Mouse (Mus musculus) T-cell, adult 2 months (primary cell): Measurements from ENCODE around the gene Zgpat.

Source experiments
- DNase-seq: peaks from one replicate; pipeline ENCODE4 v3.0.0; 2022; ENCODE audit warnings: low spot score

The Zgpat gene

DNA sequence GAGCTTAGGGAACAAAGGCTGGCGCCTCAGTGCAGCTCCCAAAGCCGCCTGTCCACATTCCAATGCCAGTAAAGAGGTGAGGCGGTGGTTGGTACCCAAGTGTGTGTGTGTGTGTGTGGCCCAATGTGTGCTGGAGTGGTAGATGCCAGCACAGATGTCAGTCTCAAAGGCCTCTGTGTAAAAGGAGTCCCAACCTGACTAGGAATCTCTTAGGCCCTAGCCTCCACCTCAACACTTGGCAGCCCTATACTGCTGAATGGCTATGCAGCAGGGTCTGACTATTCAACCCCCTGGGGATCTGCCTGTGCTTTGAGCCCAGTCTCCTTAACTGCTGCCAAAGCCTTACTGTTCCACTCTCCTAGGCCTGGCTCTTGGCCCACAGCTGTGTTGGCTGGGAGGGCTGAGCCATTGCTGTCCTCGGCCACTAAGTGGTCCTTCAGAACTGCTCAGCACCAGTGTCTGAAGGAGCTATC is 20.2 kb downstream of the Zgpat start:
- DNase-seq: no peak

DNA sequence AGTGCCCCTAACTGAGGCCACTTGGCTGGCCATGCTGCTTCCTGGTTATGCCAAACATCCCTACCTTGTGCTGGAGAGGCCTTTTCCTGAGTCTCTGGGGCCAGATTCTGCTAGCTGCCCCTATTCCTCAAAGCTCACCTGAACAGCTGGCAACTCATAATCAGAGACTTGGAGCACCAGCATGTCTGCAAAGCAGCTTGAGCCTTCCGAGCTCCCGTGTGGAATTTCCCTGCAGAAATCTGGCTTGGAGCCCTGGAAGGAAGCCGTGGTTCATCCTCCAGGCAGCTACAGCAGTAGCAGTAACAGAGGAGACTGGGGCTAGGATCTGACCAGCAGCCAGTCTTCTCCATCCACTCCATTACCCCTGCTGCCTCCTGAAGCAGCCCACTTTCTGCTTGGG is 21.2 kb downstream of the Zgpat start:
- DNase-seq: no peak

DNA sequence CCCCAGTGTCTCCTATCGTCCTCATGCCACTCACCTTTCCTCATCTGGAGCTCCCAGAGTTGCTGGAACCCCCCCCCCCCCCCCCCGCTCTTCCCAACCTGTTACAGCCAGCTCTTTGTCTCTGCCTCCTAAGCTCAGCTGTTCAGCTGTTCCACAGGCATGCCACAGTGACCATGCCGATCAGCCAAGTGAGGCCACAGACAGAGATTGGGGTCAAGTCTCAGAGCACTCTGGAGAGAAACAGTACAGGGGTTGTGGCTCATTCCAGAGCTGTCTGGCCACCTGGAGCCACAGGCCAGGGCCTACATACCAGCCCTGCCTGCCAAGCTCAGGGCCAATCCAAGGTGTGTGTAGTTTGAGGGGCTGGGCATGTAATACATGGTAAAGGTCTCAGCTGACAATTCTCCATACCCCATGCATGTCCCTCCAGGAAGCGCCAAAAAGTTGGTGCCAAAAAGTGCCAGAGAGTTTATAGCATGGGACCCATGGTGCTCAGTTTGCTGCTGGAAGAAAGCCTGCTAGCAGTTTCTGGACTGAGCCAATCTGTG is 22.0 kb downstream of the Zgpat start:
- DNase-seq: no peak

DNA sequence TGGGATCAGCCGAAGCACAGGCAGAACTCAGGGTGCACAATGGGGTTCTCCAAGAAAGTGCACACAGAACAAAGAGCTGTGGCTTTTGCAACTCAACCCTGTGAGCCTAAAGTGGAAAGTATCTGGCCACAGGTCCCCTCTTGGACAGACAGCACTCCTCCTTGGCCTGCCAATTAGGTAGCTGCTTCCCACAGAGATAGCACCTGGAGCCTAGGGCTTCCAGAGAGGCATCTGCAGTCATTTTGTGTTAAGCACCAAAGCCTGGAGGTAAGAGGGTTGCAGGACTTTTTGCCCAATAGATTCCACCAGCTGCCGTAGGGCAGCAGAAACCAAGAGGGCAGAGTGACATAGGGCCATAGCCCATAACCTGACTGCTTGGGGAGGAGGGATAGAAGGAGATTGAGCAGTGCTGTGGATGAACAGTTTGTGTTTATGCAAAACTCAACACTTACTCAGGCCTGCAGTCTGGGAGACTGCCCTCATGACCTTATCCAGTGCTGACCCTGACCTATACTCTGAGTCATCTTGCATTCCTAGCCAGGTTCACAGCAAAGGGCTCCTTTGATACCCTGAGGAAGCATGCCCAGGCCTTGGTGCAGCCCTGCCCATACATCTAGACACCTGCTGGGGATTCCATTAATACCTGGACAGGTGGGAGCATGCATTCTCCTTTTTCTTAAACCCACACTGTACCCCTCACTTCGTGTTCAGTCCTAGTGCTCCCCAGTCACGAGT is 25.6 kb downstream of the Zgpat start:
- DNase-seq: no peak

DNA sequence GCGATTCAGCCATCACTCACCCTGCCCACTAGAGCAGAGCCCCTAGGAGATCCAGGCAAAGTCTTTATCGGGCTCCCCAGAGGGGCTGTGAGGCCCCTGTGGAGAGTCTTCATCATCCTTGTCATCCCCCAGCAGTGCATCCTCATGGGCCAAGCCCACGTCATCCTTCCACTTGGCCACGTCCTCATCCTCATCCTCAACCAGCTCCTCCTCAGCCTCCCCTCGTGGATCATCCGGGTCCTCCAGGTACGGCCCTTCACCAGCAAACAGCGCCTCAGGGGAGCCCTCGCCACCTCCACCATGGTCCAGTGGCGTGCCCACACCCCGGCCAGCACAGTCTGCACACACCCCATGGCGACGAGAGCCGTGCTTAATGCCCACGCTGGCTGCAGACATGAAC is 26.3 kb downstream of the Zgpat start:
- no peak for DNase-seq

GRCm38 (mm10) chr2:181391541-181391940 is 26.8 kb downstream of the Zgpat start:
- DNase-seq: no peak

DNA sequence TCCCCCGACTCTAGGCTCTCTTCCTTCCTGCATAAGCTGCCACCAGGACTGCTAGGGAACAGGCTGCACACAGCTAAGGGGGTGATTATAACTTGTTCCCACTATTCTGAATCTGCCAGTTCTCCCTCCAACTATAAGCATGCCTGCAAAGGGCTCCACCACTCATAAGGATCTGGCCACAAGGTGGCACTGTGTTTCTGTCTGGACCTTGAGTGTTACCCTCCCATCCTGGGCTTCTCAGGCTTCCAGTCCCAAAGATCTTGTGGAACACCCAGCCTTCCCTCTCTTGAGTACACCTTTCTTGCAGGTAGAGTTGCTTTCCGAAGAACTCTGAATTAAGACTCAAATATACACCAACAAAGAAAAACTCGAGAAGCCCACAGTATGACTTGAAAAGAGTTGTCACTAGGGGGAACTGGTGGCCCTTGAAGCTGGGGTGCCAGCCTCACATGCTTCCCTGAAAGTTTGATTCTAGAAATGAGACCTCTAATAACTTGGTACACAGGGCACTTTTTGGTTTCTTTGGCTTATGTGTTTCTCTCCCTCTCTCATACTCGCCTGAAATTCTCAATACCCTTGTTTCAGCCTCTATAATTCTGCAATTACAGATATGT is 28.0 kb downstream of the Zgpat start:
- DNase-seq: peak; percentile 68

- DNase-seq: no peak
Measured at GRCm38 (mm10) chr2:181394086-181394485, 29.4 kb downstream of the Zgpat start.

DNA sequence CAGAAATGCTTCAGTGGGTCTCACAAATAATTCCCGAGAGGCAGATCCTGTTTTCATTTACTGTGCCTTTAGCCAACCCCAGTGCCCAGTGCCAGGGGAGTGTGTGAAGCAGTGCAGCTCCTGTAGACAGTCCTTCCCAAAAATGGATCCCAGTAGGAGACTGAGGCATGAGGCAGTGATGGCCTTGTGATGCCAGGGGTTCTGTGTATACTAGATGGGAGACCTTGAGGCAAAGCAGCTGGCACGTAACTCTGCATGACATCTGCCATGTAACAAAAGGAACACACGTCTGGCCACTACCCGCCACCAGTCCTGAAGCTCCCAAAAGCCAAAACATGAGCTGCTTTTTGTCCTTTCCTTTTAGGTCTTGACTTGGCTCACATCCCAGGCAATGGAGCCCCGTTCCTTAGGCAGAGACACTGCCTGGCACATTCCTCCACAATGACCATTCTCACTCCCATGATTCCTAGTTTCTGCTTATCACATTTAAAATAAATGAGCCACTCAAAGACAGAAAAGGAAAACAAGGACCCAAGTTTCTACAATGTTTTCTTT is 32.6 kb downstream of the Zgpat start:
- no peak for DNase-seq

DNA sequence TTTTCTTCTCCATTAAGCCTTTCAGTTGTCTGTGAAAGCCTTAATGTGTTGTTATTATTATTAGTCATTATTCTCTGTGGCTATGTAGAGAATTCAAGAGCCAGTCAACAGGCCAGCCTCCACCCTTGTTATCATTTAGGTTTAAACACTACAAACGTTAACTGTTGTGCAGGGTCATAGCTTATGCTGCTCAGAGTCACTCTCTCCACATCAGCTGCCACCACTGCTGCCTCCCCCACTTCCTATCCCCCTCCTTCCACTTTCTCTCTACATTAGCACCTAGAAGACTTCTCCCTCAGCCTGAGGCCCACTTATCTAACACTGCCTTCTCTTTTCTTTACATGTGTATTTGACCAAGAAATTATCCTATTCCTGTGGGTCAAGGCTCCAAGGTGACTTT is 36.8 kb downstream of the Zgpat start:
- DNase-seq: no peak

DNA sequence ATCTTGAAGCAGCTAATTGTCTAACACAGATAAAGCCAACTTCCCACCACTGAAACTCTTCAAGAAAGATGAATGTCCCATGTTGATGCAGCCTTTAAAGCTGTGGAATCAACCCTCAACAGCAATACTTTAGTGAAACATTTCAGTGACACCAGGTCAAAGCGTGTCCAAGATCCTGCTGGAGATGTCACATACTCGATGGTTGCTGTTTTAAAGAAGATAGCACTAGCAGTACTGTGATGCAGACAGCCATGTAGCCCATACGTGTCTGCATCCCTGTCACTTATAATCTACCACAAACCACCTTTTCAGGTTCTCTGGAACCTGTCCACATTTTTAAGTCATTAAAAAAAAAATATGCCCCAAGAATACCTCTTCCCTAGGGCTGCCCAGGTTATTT is 39.0 kb downstream of the Zgpat start:
- no peak for DNase-seq

- DNase-seq: no peak
Measured at GRCm38 (mm10) chr2:181409643-181410042, 44.9 kb downstream of the Zgpat start.

GRCm38 (mm10) chr2:181410760-181411473 is 46.2 kb downstream of the Zgpat start:
- peak; percentile 24 for DNase-seq

- DNase-seq: no peak
Measured at GRCm38 (mm10) chr2:181413141-181413540, 48.4 kb downstream of the Zgpat start.

- DNase-seq: no peak
Measured at GRCm38 (mm10) chr2:181415945-181416344, 51.2 kb downstream of the Zgpat start.

DNA sequence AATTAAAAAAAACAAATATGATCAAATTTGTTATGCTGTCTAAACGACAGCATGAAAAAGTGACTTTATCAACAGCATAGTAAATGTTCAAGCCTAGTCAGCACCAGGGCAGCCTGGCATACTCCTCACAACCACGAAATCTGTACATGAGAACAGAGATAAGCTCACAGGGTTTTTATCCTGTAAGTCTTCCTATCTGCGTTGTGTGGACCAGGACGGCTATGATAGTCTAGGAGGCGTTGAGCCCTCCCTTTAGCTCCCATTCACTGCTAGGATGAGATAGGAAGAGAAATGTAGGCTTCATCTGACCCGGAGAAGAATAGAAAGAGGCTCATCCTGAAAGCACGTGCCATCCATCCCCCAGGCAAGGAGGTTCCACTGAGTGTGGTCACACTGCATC is 54.6 kb downstream of the Zgpat start:
- DNase-seq: no peak

DNA sequence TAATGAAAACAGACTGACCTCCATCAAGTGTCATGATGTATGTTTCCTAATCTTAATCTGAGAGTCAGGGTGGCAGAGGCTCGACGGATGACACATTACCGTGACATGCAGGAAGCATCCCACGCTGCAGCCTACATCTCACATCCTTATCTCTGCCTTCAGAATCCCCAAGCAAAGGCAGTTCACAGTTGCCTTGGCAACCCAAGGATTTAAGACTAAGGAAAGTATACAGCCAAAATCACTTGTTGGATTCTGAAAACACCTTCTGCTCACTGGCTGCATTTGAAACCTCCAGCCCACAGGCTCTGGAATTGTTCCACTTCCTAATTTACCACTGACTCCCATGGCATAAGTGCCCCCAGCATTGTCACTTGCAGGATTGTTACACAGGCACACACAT is 55.7 kb downstream of the Zgpat start:
- DNase-seq: no peak

DNA sequence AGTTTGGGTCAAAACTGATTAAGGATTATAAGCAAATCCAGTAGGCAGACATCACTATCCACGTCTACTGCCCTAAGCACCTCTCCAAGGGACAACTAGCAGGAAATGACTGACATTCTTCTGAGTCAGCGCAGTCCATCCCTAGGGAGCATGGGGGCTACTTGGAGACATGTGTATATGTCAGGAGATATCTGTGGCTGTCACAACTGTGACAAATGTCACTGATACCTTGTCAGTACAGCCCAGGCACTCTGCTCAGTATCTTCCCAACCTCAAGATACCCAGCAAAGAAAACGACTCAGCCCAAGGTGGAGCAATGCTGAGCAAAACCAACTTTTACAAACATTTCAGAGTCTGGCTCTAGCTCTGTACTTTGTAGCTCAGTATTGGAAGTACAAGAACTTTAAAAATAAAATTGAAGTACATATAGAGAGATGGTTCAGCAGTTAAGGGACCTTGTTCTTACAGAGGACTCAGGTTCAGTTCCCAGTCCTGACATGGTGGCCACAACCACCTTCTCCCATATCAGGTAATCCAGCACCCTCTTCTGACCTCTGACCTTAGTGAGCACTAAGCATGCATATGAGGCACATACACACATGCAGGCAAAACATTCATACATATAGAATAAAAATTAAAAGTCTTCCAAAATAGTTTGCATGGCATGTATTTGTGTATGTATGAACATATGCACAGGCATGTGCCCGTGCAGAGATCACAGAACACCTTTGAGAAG is 56.3 kb downstream of the Zgpat start:
- no peak for DNase-seq

DNA sequence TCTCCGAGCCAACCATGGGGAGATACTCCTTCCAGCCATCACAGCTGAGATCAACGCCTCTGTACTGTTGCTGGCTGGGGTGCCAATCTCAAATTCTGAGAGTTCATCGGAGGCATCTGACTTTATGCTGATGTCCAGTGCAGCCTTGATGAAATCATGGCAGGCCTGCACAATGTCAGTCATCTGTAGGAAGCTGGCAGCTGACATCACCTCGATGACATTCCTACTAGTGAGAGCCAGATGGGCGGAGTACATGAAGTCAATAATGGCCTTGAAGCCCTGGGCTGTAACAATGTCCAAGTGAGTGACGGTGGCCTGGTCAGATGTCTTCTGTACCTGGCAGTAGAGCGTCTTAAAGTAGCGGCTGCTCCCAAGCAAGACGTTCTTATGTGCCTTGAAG is 59.1 kb downstream of the Zgpat start:
- no peak for DNase-seq
